Mouse (Mus musculus): ENCODE results near the gene Zfp558. TPM values are rescaled to one million over a fixed set of nuclear protein-coding genes. Genes with fewer than 3 reads are reported as not detected.
"Not testable (repeated sequence)": the region's sequence is repeated elsewhere in the genome, so short reads cannot be mapped to it uniquely, and the experiment has no call there.

The Zfp558 gene
- polyA plus RNA-seq (2011; ENCODE audit: insufficient read depth, insufficient read length, low replicate concordance, missing spikeins): 0.90 TPM in 1 of 2 replicates, not detected in the other

- no peak within 1 kb of the TSS for H3K4me3 ChIP-seq (replicated peaks; ENCODE audit: control insufficient read depth, low read depth, low read length)
- no peak within 1 kb of the TSS for H3K27ac ChIP-seq (ENCODE audit: control insufficient read depth, insufficient read depth, low read depth, low read length, poor library complexity)
- WGBS: 70% methylated on average over 3 of the region's 3 CpGs
- TF ChIP-seq CTCF (IDR thresholded peaks at IDR 0.05; ENCODE audit: control insufficient read depth, insufficient read depth, low read length) (no peak), POLR2A (IDR thresholded peaks at IDR 0.05; ENCODE audit: borderline replicate concordance, control insufficient read depth, low read depth, low read length) (no peak)
- peaks cover under 1% of the 10 kb centered on the region; the same call in 1 of the 2 replicates for H3K4me1 ChIP-seq (ENCODE audit: control insufficient read depth, insufficient read depth, low read length)
These were observed at the start of gene Zfp558, which contains the start of gene Mbd3l1 for GRCm38 (mm10) chr9:18478168-18478567. TSS of gene Zfp558 (minus strand) at chr9:18478268. TSS of gene Mbd3l1 (plus strand) at chr9:18478359.

GRCm38 (mm10) chr9:18508098-18508497, 30.0 kb upstream of the Zfp558 start:
- Histone ChIP-seq H3K4me3 (replicated peaks; ENCODE audit: control insufficient read depth, low read depth, low read length) (no peak overlapping the region), H3K4me1 (ENCODE audit: control insufficient read depth, insufficient read depth, low read length) (no peaks in the 10 kb centered on the region), H3K27ac (ENCODE audit: control insufficient read depth, insufficient read depth, low read depth, low read length, poor library complexity) (no peak overlapping the region)
- 38% methylated on average over 2 of the region's 2 CpGs for WGBS
- no peak for TF ChIP-seq POLR2A (IDR thresholded peaks at IDR 0.05; ENCODE audit: borderline replicate concordance, control insufficient read depth, low read depth, low read length)
- no peak for TF ChIP-seq CTCF (IDR thresholded peaks at IDR 0.05; ENCODE audit: control insufficient read depth, insufficient read depth, low read length)

GRCm38 (mm10) chr9:18473324-18474128, 4.5 kb downstream of the Zfp558 start:
- TF ChIP-seq CTCF (IDR thresholded peaks at IDR 0.05; ENCODE audit: control insufficient read depth, insufficient read depth, low read length): no peak
- no peak for TF ChIP-seq POLR2A (IDR thresholded peaks at IDR 0.05; ENCODE audit: borderline replicate concordance, control insufficient read depth, low read depth, low read length)
- peaks cover 1% of the 10 kb centered on the region; the same call in 1 of the 2 replicates for H3K4me1 ChIP-seq (ENCODE audit: control insufficient read depth, insufficient read depth, low read length)
- H3K27ac ChIP-seq (ENCODE audit: control insufficient read depth, insufficient read depth, low read depth, low read length, poor library complexity): peak overlapping the region; percentile 27; the same call in 1 of the 2 replicates
- 4% methylated on average over 39 of the region's 39 CpGs for WGBS
- H3K4me3 ChIP-seq (replicated peaks; ENCODE audit: control insufficient read depth, low read depth, low read length): peak overlapping the region; percentile 77

- TF ChIP-seq CTCF (IDR thresholded peaks at IDR 0.05; ENCODE audit: control insufficient read depth, insufficient read depth, low read length): no peak
- no peak for TF ChIP-seq POLR2A (IDR thresholded peaks at IDR 0.05; ENCODE audit: borderline replicate concordance, control insufficient read depth, low read depth, low read length)
- Histone ChIP-seq H3K4me3 (replicated peaks; ENCODE audit: control insufficient read depth, low read depth, low read length) (no peak overlapping the region), H3K27ac (ENCODE audit: control insufficient read depth, insufficient read depth, low read depth, low read length, poor library complexity) (no peak overlapping the region), H3K4me1 (ENCODE audit: control insufficient read depth, insufficient read depth, low read length) (no peaks in the 10 kb centered on the region)
- WGBS: 60% methylated on average over 3 of the region's 3 CpGs
These were observed 10.1 kb downstream of the Zfp558 start for GRCm38 (mm10) chr9:18468005-18468404.

GRCm38 (mm10) chr9:18467350-18467749, 10.7 kb downstream of the Zfp558 start:
- 73% methylated on average over 3 of the region's 3 CpGs for WGBS
- TF ChIP-seq CTCF (IDR thresholded peaks at IDR 0.05; ENCODE audit: control insufficient read depth, insufficient read depth, low read length): no peak
- TF ChIP-seq POLR2A (IDR thresholded peaks at IDR 0.05; ENCODE audit: borderline replicate concordance, control insufficient read depth, low read depth, low read length): no peak
- Histone ChIP-seq H3K4me1 (ENCODE audit: control insufficient read depth, insufficient read depth, low read length) (no peaks in the 10 kb centered on the region), H3K4me3 (replicated peaks; ENCODE audit: control insufficient read depth, low read depth, low read length) (no peak overlapping the region), H3K27ac (ENCODE audit: control insufficient read depth, insufficient read depth, low read depth, low read length, poor library complexity) (no peak overlapping the region)

- Histone ChIP-seq H3K4me1 (ENCODE audit: control insufficient read depth, insufficient read depth, low read length) (no peaks in the 10 kb centered on the region), H3K27ac (ENCODE audit: control insufficient read depth, insufficient read depth, low read depth, low read length, poor library complexity) (no peak overlapping the region), H3K4me3 (replicated peaks; ENCODE audit: control insufficient read depth, low read depth, low read length) (no peak overlapping the region)
- WGBS: 81% methylated on average over 4 of the region's 4 CpGs
- TF ChIP-seq CTCF (IDR thresholded peaks at IDR 0.05; ENCODE audit: control insufficient read depth, insufficient read depth, low read length): no peak
These were observed 21.5 kb downstream of the Zfp558 start for GRCm38 (mm10) chr9:18456520-18456919.

GRCm38 (mm10) chr9:18431687-18432086, 46.4 kb downstream of the Zfp558 start:
- WGBS: 77% methylated on average over 10 of the region's 10 CpGs

GRCm38 (mm10) chr9:18430354-18430753, 47.7 kb downstream of the Zfp558 start, which contains the start of gene Mbd3l2:
TSS of gene Mbd3l2 (plus strand) at chr9:18430654.
- Histone ChIP-seq H3K4me1 (ENCODE audit: control insufficient read depth, insufficient read depth, low read length) (no peaks in the 10 kb centered on the region), H3K27ac (ENCODE audit: control insufficient read depth, insufficient read depth, low read depth, low read length, poor library complexity) (no peak within 1 kb of the TSS), H3K4me3 (replicated peaks; ENCODE audit: control insufficient read depth, low read depth, low read length) (no peak within 1 kb of the TSS)
- TF ChIP-seq CTCF (IDR thresholded peaks at IDR 0.05; ENCODE audit: control insufficient read depth, insufficient read depth, low read length): no peak
- TF ChIP-seq POLR2A (IDR thresholded peaks at IDR 0.05; ENCODE audit: borderline replicate concordance, control insufficient read depth, low read depth, low read length): no peak

More at GRCm38 (mm10) chr9:18431687-18432086, 46.4 kb downstream of the Zfp558 start:
- no peak overlapping the region for H3K27ac ChIP-seq (ENCODE audit: control insufficient read depth, insufficient read depth, low read depth, low read length, poor library complexity)
- no peak overlapping the region for H3K4me3 ChIP-seq (replicated peaks; ENCODE audit: control insufficient read depth, low read depth, low read length)
- no peak for TF ChIP-seq CTCF (IDR thresholded peaks at IDR 0.05; ENCODE audit: control insufficient read depth, insufficient read depth, low read length)
- no peak for TF ChIP-seq POLR2A (IDR thresholded peaks at IDR 0.05; ENCODE audit: borderline replicate concordance, control insufficient read depth, low read depth, low read length)
- H3K4me1 ChIP-seq (ENCODE audit: control insufficient read depth, insufficient read depth, low read length): no peaks in the 10 kb centered on the region

- WGBS: 72% methylated on average over 4 of the region's 4 CpGs
- not testable (repeated sequence) for H3K4me3 ChIP-seq (replicated peaks; ENCODE audit: control insufficient read depth, low read depth, low read length); H3K27ac ChIP-seq (ENCODE audit: control insufficient read depth, insufficient read depth, low read depth, low read length, poor library complexity); H3K4me1 ChIP-seq (ENCODE audit: control insufficient read depth, insufficient read depth, low read length)
These were observed 65.7 kb downstream of the Zfp558 start for GRCm38 (mm10) chr9:18412371-18412770.
